Mouse (Mus musculus) olfactory bulb, adult 2 months (tissue): ENCODE measurements around the gene Cbx7.

Experiments used
- CTCF ChIP-seq: fragments of 200-500 bp; IDR thresholded peaks from 2 replicates; pipeline ENCODE4 v1.5.1; 2012; ENCODE audit warnings: low read depth, mild to moderate bottlenecking, low read length, moderate library complexity; ENCODE audit not compliant: insufficient read depth
- POLR2A ChIP-seq: fragments of 200-500 bp; IDR thresholded peaks from 2 replicates; pipeline ENCODE4 v1.6.1; 2012; ENCODE audit warnings: mild to moderate bottlenecking, low read depth, low read length, moderate library complexity; ENCODE audit not compliant: insufficient read depth

GRCm38 (mm10) chr15:79927637-79928122, 43.2 kb downstream of the Cbx7 start:
- TF ChIP-seq CTCF: no peak
- peak; percentile 57; the same call in 1 of the 2 replicates for TF ChIP-seq POLR2A
